Mouse (Mus musculus) spleen, adult 2 months (tissue): Measurements from ENCODE around the gene Zfp318. TPM values are rescaled to one million over a fixed set of nuclear protein-coding genes. Genes with fewer than 3 reads are reported as not detected.

ENCODE experiments used
- DNase-seq, 2 experiments: peaks; one replicate each; pipeline versions ENCODE4 v3.0.0 to v3.0.0-alpha.2; 2012 to 2021; ENCODE audit warnings: low spot score in 2 of 2, low read depth in 1 of 2
- H3K27ac ChIP-seq: fragments of 200-500 bp; 2 replicates; pipeline ENCODE4 v1.5.1; 2012; ENCODE audit warnings: low read length, inconsistent platforms; ENCODE audit not compliant: insufficient read depth
- H3K27me3 ChIP-seq: fragments of 200-500 bp; 2 replicates; pipeline ENCODE4 v1.6.1; 2012; ENCODE audit warnings: mild to moderate bottlenecking, moderate library complexity, low read length, inconsistent platforms; ENCODE audit not compliant: control insufficient read depth, insufficient read depth
- H3K36me3 ChIP-seq: fragments of 200-500 bp; 2 replicates; pipeline ENCODE4 v1.6.1; 2012; ENCODE audit warnings: mild to moderate bottlenecking, low read length, inconsistent platforms; ENCODE audit not compliant: control insufficient read depth, insufficient read depth
- H3K4me1 ChIP-seq: fragments of 200-500 bp; 2 replicates; pipeline ENCODE4 v1.6.1; 2011; ENCODE audit warnings: inconsistent platforms; ENCODE audit not compliant: control insufficient read depth, insufficient read depth, insufficient read length
- H3K4me3 ChIP-seq: fragments of 200-500 bp; 2 replicates; pipeline ENCODE4 v1.5.1; 2011; ENCODE audit warnings: mild to moderate bottlenecking, inconsistent platforms; ENCODE audit not compliant: insufficient read depth, insufficient read length; ENCODE audit errors: extremely low read depth
- CTCF ChIP-seq: fragments of 200-500 bp; IDR thresholded peaks from 2 replicates; pipeline ENCODE4 v1.5.1; 2011; ENCODE audit warnings: mild to moderate bottlenecking, inconsistent platforms; ENCODE audit not compliant: insufficient read depth, insufficient read length, insufficient replicate concordance; ENCODE audit errors: extremely low read depth
- POLR2A ChIP-seq: fragments of 200-500 bp; IDR thresholded peaks from 2 replicates; pipeline ENCODE4 v1.6.1; 2011; ENCODE audit warnings: low read depth, low read length, inconsistent platforms
- WGBS: fragments of 180-500 bp; shearing (Covaris S2); methylation state at CpG from one replicate; pipeline ENCODE4 v1.1.7; 2018; 5-methylcytosine and 5-hydroxymethylcytosine counted together
- polyA plus RNA-seq: library from polyadenylated mRNA; depleted of rRNA; stranded (reverse); fragments of >200 nt; gene quantifications from 2 replicates; pipeline ENCODE4 v1.2.3, GENCODE M21; 2012

Zfp318 gene
- polyA plus RNA-seq, 1 experiment, result 37.6 TPM

GRCm38 (mm10) chr17:46444839-46445579, 61.5 kb downstream of the Zfp318 start:
- Histone ChIP-seq H3K36me3 (no peaks in the 10 kb centered on the region), H3K27me3 (peaks cover 5% of the 10 kb centered on the region; the same call in 1 of the 2 replicates), H3K27ac (no peak overlapping the region), H3K4me3 (no peak overlapping the region), H3K4me1 (no peaks in the 10 kb centered on the region)
- WGBS, result 8% methylated on average over 40 of the region's 50 CpGs
- no peak for DNase-seq
- no peak for TF ChIP-seq CTCF
- TF ChIP-seq POLR2A, result no peak

- no peak for DNase-seq
- H3K27ac ChIP-seq, result no peak overlapping the region
- WGBS, result 92% methylated on average over 16 of the region's 16 CpGs
- H3K4me1 ChIP-seq, result no peaks in the 10 kb centered on the region
- no peak for TF ChIP-seq POLR2A
- TF ChIP-seq CTCF, result no peak
- peaks cover 5% of the 10 kb centered on the region; the same call in 1 of the 2 replicates for H3K27me3 ChIP-seq
- H3K36me3 ChIP-seq, result no peaks in the 10 kb centered on the region
- no peak overlapping the region for H3K4me3 ChIP-seq
These were observed 62.7 kb downstream of the Zfp318 start for GRCm38 (mm10) chr17:46446264-46446663.

GRCm38 (mm10) chr17:46452683-46453082, 69.2 kb downstream of the Zfp318 start:
- Histone ChIP-seq H3K36me3 (no peaks in the 10 kb centered on the region), H3K4me3 (no peak overlapping the region), H3K27ac (no peak overlapping the region), H3K4me1 (peaks cover 2% of the 10 kb centered on the region; the same call in 1 of the 2 replicates), H3K27me3 (peaks cover 22% of the 10 kb centered on the region)
- no peak for DNase-seq
- TF ChIP-seq CTCF (no peak), POLR2A (no peak)
- WGBS, result 61% methylated on average over 5 of the region's 5 CpGs

- DNase-seq, result no peak
- Histone ChIP-seq H3K4me3 (no peak overlapping the region), H3K27ac (no peak overlapping the region), H3K27me3 (peaks cover 22% of the 10 kb centered on the region), H3K4me1 (peaks cover 2% of the 10 kb centered on the region; the same call in 1 of the 2 replicates), H3K36me3 (no peaks in the 10 kb centered on the region)
- TF ChIP-seq POLR2A, result no peak
- TF ChIP-seq CTCF, result no peak
- 15% methylated on average over 13 of the region's 13 CpGs for WGBS
These were observed 69.9 kb downstream of the Zfp318 start for GRCm38 (mm10) chr17:46453302-46453948.

GRCm38 (mm10) chr17:46453970-46454411, 70.5 kb downstream of the Zfp318 start:
- Histone ChIP-seq H3K36me3 (no peaks in the 10 kb centered on the region), H3K27ac (no peak overlapping the region), H3K27me3 (peaks cover 22% of the 10 kb centered on the region), H3K4me1 (peaks cover 2% of the 10 kb centered on the region; the same call in 1 of the 2 replicates), H3K4me3 (no peak overlapping the region)
- DNase-seq, result no peak
- TF ChIP-seq CTCF, result no peak
- no peak for TF ChIP-seq POLR2A
- WGBS, result 5% methylated on average over 25 of the region's 26 CpGs

- Histone ChIP-seq H3K4me3 (no peak overlapping the region), H3K27ac (no peak overlapping the region), H3K36me3 (no peaks in the 10 kb centered on the region), H3K27me3 (peaks cover 22% of the 10 kb centered on the region), H3K4me1 (peaks cover 2% of the 10 kb centered on the region; the same call in 1 of the 2 replicates)
- TF ChIP-seq POLR2A, result no peak
- WGBS, result 6% methylated on average over 9 of the region's 9 CpGs
- DNase-seq, result no peak
These were observed 71.0 kb downstream of the Zfp318 start for GRCm38 (mm10) chr17:46454539-46454938.
